Mouse (Mus musculus): Measurements from ENCODE around the gene Bbs7.

DNA sequence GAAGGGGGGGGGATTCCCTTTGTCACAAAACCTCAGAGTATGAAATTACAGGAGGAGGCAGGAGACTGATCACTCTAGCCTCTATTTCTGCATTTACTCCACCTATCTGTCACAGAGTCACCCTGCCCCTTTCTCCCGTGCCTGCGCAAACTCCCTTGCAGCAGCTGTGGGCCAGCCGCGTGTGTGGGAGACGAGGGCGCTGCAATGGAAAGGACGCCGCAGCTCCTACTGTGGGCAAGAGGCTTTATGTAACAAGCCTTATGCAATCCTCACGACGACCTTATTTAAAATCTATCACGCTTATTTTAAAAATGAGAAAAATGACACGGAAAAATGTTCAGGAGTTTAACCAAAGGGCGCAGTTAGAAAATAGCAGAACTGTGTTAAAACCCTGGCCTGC lies 29.5 kb upstream of the Bbs7 start:
- no peak for TF ChIP-seq CTCF (IDR thresholded peaks at IDR 0.05; ENCODE audit: low read depth)
- no peak for TF ChIP-seq EP300 (IDR thresholded peaks at IDR 0.05; ENCODE audit: low read depth)

Measured in heart, postnatal 0 days (tissue).